Mouse (Mus musculus): ENCODE measurements around the gene Ube2i. TPM values are rescaled to one million over a fixed set of nuclear protein-coding genes. Genes with fewer than 3 reads are reported as not detected.
A peak's percentile ranks its signal among the peaks of the same experiment; 100 is the strongest.

Ube2i gene
- polyA plus RNA-seq, 1 experiment from 2014 or later: 922 TPM

DNA sequence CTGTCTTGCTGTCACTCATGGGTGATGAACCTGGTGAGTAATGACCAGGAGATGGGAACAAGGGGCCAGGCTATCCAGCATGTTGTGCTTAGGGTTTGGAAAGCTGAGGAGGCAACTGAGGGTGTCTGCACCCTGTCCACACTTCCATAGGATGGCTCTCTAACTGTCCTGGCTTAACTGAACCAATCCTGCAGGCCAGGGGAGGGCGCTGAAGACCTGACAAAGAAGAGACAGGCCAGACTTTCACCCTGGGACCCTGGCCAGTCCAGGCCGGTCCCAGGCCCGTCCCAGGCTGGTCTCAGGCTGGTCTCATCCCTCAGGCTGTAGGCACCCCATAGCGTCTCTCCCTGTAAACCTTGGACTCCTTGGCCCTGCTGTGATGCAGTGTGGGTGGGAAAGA lies 16.0 kb upstream of the Ube2i start:
- ATAC-seq (ENCODE audit: insufficient number of reproducible peaks, low FRiP score, low TSS enrichment, low read depth): no peak
- WGBS: 33% methylated on average over 4 of the region's 4 CpGs
- H3K4me3 ChIP-seq (ENCODE audit: low read depth, low read length): no peak overlapping the region

DNA sequence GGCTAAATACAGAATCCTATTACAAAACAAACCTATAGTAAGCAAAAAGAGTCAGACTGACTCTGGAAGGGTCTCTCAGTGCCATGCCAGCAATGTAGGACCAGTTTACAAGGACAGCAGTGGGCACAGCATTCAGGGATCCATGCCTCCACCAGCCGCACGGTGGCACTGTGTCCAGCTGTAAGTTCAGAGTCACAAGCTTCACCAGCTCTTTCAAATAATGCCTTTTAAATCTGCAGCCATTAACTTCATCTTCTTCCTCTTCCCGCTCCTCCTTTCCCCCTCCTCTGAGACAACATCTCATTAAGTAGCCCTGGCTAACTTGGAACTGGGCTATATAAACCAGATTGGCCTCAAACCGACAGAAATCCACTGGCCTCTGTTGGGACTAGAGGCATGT lies 14.4 kb upstream of the Ube2i start:
- no peak overlapping the region for H3K4me2 ChIP-seq (ENCODE audit: low read depth, severe bottlenecking)
- 23% methylated on average over 4 of the region's 4 CpGs for WGBS
- H3K4me3 ChIP-seq (ENCODE audit: low read depth, low read length): no peak overlapping the region
- H3K27ac ChIP-seq (replicated peaks; ENCODE audit: low read depth, low read length): no peak overlapping the region
- no peaks in the 10 kb centered on the region for H3K36me3 ChIP-seq (ENCODE audit: control insufficient read depth, insufficient read depth, low read length)
- ATAC-seq (ENCODE audit: insufficient number of reproducible peaks, low FRiP score, low TSS enrichment, low read depth) (no peak), DNase-seq (ENCODE audit: low spot score) (peak; percentile 67)
- H3K9ac ChIP-seq (ENCODE audit: low read length): no peak overlapping the region
- no peaks in the 10 kb centered on the region for H3K4me1 ChIP-seq (ENCODE audit: control insufficient read depth, insufficient read depth, low read length)
- H3K27me3 ChIP-seq (ENCODE audit: control insufficient read depth, insufficient read depth, low read length): no peaks in the 10 kb centered on the region
- no peaks in the 10 kb centered on the region for H3K9me3 ChIP-seq (ENCODE audit: control insufficient read depth, low read length)

More for the DNA sequence above, 16.0 kb upstream of the Ube2i start:
- Histone ChIP-seq H3K9me3 (ENCODE audit: control insufficient read depth, low read length) (no peaks in the 10 kb centered on the region), H3K36me3 (ENCODE audit: control insufficient read depth, insufficient read depth, low read length) (no peaks in the 10 kb centered on the region), H3K27me3 (ENCODE audit: control insufficient read depth, insufficient read depth, low read length) (no peaks in the 10 kb centered on the region), H3K4me1 (ENCODE audit: control insufficient read depth, insufficient read depth, low read length) (no peaks in the 10 kb centered on the region), H3K4me2 (ENCODE audit: low read depth, severe bottlenecking) (no peak overlapping the region), H3K27ac (replicated peaks; ENCODE audit: low read depth, low read length) (no peak overlapping the region), H3K9ac (ENCODE audit: low read length) (no peak overlapping the region)
- DNase-seq (ENCODE audit: low spot score): no peak

GRCm38 (mm10) chr17:25285033-25285432 lies 10.6 kb upstream of the Ube2i start:
- H3K27ac ChIP-seq (replicated peaks; ENCODE audit: low read depth, low read length): no peak overlapping the region
- DNase-seq (ENCODE audit: low spot score) (peak; percentile 81), ATAC-seq (ENCODE audit: insufficient number of reproducible peaks, low FRiP score, low TSS enrichment, low read depth) (no peak)
- no peaks in the 10 kb centered on the region for H3K9me3 ChIP-seq (ENCODE audit: control insufficient read depth, low read length)
- H3K9ac ChIP-seq (ENCODE audit: low read length): no peak overlapping the region
- no peak overlapping the region for H3K4me3 ChIP-seq (ENCODE audit: low read depth, low read length)
- no peaks in the 10 kb centered on the region for H3K4me1 ChIP-seq (ENCODE audit: control insufficient read depth, insufficient read depth, low read length)
- H3K4me2 ChIP-seq (ENCODE audit: low read depth, severe bottlenecking): no peak overlapping the region
- no peaks in the 10 kb centered on the region for H3K36me3 ChIP-seq (ENCODE audit: control insufficient read depth, insufficient read depth, low read length)
- no peaks in the 10 kb centered on the region for H3K27me3 ChIP-seq (ENCODE audit: control insufficient read depth, insufficient read depth, low read length)
- 17% methylated on average over 3 of the region's 3 CpGs for WGBS

GRCm38 (mm10) chr17:25282133-25282532 lies 7.7 kb upstream of the Ube2i start:
- no peaks in the 10 kb centered on the region for H3K36me3 ChIP-seq (ENCODE audit: control insufficient read depth, insufficient read depth, low read length)
- no peak overlapping the region for H3K4me2 ChIP-seq (ENCODE audit: low read depth, severe bottlenecking)
- WGBS: 44% methylated on average over 11 of the region's 11 CpGs
- no peaks in the 10 kb centered on the region for H3K27me3 ChIP-seq (ENCODE audit: control insufficient read depth, insufficient read depth, low read length)
- no peak for ATAC-seq (ENCODE audit: insufficient number of reproducible peaks, low FRiP score, low TSS enrichment, low read depth)
- H3K9me3 ChIP-seq (ENCODE audit: control insufficient read depth, low read length): no peaks in the 10 kb centered on the region
- H3K9ac ChIP-seq (ENCODE audit: low read length): no peak overlapping the region
- H3K4me1 ChIP-seq (ENCODE audit: control insufficient read depth, insufficient read depth, low read length): no peaks in the 10 kb centered on the region
- DNase-seq (ENCODE audit: low spot score): no peak
- H3K27ac ChIP-seq (replicated peaks; ENCODE audit: low read depth, low read length): no peak overlapping the region
- H3K4me3 ChIP-seq (ENCODE audit: low read depth, low read length): no peak overlapping the region

DNA sequence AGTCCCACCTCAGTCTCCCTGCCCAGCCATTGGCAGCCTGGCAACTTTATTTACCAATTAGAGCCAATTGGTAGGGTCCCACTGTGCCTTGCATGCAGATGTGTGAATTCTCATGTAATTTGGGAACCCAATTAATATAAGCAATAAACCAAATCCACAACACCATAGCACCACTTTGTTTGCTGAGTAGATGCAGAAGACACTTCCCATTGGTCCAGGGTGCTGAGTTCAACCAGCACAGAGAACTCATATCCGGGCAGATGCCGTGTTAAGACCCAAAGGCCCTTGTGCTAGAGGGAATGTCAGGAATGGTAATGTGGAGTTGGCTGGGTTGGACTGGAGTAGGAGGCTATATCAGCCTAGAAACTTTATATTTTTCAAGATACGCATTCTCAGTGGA lies 1.4 kb upstream of the Ube2i start:
- H3K9ac ChIP-seq (ENCODE audit: low read length): no peak overlapping the region
- no peaks in the 10 kb centered on the region for H3K9me3 ChIP-seq (ENCODE audit: control insufficient read depth, low read length)
- no peak for DNase-seq (ENCODE audit: low spot score)
- 0 out of 2 replicates have a peak, but pooled peaks cover 2% of the 10 kb centered on the region for H3K36me3 ChIP-seq (ENCODE audit: control insufficient read depth, insufficient read depth, low read length)
- ATAC-seq (ENCODE audit: insufficient number of reproducible peaks, low FRiP score, low TSS enrichment, low read depth): no peak
- no peak overlapping the region for H3K4me3 ChIP-seq (ENCODE audit: low read depth, low read length)
- H3K27ac ChIP-seq (replicated peaks; ENCODE audit: low read depth, low read length): no peak overlapping the region
- H3K4me1 ChIP-seq (ENCODE audit: control insufficient read depth, insufficient read depth, low read length): peaks cover 12% of the 10 kb centered on the region
- H3K4me2 ChIP-seq (ENCODE audit: low read depth, severe bottlenecking): no peak overlapping the region
- H3K27me3 ChIP-seq (ENCODE audit: control insufficient read depth, insufficient read depth, low read length): no peaks in the 10 kb centered on the region
- 96% methylated on average over 3 of the region's 3 CpGs for WGBS

DNA sequence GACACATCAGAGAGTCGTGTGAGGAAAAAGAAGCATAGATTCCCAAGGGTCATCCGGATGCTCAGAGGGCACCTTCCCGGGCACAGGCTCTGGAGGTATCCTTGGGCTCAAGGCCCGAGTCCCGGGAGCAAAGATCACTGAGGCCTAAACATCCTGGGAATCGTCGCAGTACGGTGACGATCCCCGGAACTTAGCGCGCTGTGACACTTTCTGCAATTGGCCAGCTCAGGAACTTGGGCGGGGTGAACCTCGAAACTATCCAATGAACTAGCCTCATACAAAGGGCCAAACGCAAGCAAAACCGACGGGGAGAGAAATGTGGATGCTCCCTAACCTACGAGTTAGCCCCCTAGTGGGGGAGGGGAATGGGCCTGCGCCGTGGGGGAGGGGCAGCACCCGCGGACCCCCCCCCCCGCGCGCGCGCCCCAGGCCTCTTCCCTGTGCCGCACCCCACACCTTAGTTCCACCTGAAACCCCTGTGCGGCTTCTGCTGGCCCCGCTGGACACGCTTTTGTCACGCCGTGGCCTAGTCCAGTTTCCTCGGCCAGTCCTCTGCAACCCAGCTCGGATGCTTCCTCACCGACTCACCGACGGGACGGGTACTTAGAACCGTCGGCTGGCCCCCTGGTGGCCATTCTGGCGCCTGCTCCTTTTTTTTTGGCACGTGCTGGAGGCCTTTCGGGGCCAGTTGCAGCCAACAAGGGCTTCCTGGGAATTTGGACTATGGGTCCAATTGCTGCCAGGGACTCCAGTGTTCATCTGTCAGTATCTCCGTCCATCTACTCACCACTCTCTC lies 518 bp downstream of the Ube2i start:
- H3K9ac ChIP-seq (ENCODE audit: low read length): peak overlapping the region; percentile 100
- no peaks in the 10 kb centered on the region for H3K27me3 ChIP-seq (ENCODE audit: control insufficient read depth, insufficient read depth, low read length)
- peaks cover 15% of the 10 kb centered on the region for H3K4me1 ChIP-seq (ENCODE audit: control insufficient read depth, insufficient read depth, low read length)
- peak; percentile 98 for DNase-seq (ENCODE audit: low spot score)
- 1% methylated on average over 36 of the region's 45 CpGs for WGBS
- peak overlapping the region; percentile 98; the same call in 1 of the 2 replicates for H3K4me2 ChIP-seq (ENCODE audit: low read depth, severe bottlenecking)
- H3K4me3 ChIP-seq (ENCODE audit: low read depth, low read length): peak overlapping the region; percentile 100
- peak; percentile 89 for ATAC-seq (ENCODE audit: insufficient number of reproducible peaks, low FRiP score, low TSS enrichment, low read depth)
- H3K27ac ChIP-seq (replicated peaks; ENCODE audit: low read depth, low read length): peak overlapping the region; percentile 98
- H3K9me3 ChIP-seq (ENCODE audit: control insufficient read depth, low read length): no peaks in the 10 kb centered on the region
- H3K36me3 ChIP-seq (ENCODE audit: control insufficient read depth, insufficient read depth, low read length): peaks cover 12% of the 10 kb centered on the region

DNA sequence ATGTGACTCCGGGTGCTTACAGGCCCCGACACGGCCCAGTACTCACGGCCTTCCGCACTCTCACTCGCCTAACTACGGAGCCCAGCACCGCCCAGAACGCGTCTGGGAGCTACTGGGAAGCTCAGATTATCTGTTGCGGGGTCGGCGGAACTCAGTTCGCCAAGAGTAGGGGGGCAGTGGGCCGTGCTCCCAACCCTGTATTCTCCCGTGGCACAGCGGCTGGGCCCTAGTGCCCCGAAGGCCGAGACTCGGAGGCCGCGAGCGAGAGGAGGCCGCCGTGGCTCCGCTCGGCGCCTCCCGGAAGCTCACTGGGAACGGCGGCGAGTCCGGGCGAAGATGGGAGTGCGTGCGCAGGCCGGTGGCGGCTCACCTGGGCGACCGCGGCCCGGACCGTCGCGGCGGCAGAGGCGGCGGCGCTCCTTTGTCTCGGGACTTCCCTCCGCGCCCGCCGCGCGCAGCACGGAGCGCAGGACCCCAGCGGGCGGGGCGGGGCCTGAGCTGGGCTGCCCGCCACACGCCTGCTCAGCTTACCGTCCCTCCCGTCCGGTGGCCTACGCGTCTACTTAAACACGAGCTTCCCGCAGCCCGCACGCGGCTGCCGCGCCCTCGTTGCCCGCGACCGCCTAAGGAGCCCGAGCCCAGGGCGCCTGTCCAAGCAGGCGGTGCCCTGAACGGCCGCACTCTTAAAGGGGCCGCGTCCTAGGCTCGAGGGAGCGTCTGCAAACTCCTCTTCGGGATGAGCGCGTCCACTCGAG lies 1.3 kb downstream of the Ube2i start:
- under 1% methylated on average over 91 of the region's 92 CpGs for WGBS
- H3K4me2 ChIP-seq (ENCODE audit: low read depth, severe bottlenecking): peak overlapping the region; percentile 98
- peaks cover 15% of the 10 kb centered on the region for H3K4me1 ChIP-seq (ENCODE audit: control insufficient read depth, insufficient read depth, low read length)
- no peaks in the 10 kb centered on the region for H3K9me3 ChIP-seq (ENCODE audit: control insufficient read depth, low read length)
- peak overlapping the region; percentile 98 for H3K27ac ChIP-seq (replicated peaks; ENCODE audit: low read depth, low read length)
- DNase-seq (ENCODE audit: low spot score) (peak; percentile 93), ATAC-seq (ENCODE audit: insufficient number of reproducible peaks, low FRiP score, low TSS enrichment, low read depth) (peak; percentile 89)
- H3K4me3 ChIP-seq (ENCODE audit: low read depth, low read length): peak overlapping the region; percentile 100
- H3K36me3 ChIP-seq (ENCODE audit: control insufficient read depth, insufficient read depth, low read length): peaks cover 19% of the 10 kb centered on the region
- peak overlapping the region; percentile 100 for H3K9ac ChIP-seq (ENCODE audit: low read length)
- H3K27me3 ChIP-seq (ENCODE audit: control insufficient read depth, insufficient read depth, low read length): no peaks in the 10 kb centered on the region

DNA sequence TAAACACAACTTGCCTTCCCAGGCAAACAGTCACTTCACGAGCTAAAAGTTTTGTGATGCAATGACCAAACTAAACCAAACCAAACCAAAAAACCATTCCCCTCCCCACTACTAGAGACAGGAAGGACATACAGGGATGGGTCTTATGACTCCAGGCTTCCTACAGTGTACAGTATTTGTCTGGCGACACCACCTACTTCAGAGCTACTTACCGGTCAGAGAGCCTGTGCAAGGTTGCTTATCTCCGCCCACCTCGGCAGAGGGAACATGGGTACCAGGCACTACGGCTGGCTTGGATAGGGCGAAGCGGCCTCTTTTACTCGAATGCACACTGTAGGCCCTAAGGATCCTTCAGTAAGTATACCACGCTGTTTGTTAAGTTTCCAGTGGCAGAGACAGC lies 2.1 kb downstream of the Ube2i start:
- WGBS: 0% methylated on average over 10 of the region's 10 CpGs
- ATAC-seq (ENCODE audit: insufficient number of reproducible peaks, low FRiP score, low TSS enrichment, low read depth): no peak
- Histone ChIP-seq H3K4me2 (ENCODE audit: low read depth, severe bottlenecking) (peak overlapping the region; percentile 98), H3K9me3 (ENCODE audit: control insufficient read depth, low read length) (no peaks in the 10 kb centered on the region), H3K9ac (ENCODE audit: low read length) (peak overlapping the region; percentile 100), H3K4me1 (ENCODE audit: control insufficient read depth, insufficient read depth, low read length) (peaks cover 15% of the 10 kb centered on the region), H3K27ac (replicated peaks; ENCODE audit: low read depth, low read length) (0 out of 2 replicates have a peak overlapping the region, but pooled peaks have one; percentile 26), H3K36me3 (ENCODE audit: control insufficient read depth, insufficient read depth, low read length) (peaks cover 27% of the 10 kb centered on the region), H3K4me3 (ENCODE audit: low read depth, low read length) (peak overlapping the region; percentile 100), H3K27me3 (ENCODE audit: control insufficient read depth, insufficient read depth, low read length) (no peaks in the 10 kb centered on the region)
- no peak for DNase-seq (ENCODE audit: low spot score)
